Mouse (Mus musculus): ENCODE measurements around the gene Cfap99.

- TF ChIP-seq CTCF (IDR thresholded peaks at IDR 0.05; ENCODE audit: low read depth, low read length), result no peak
- TF ChIP-seq POLR2A (IDR thresholded peaks at IDR 0.05; ENCODE audit: insufficient read depth, low read length), result no peak
- TF ChIP-seq EP300 (IDR thresholded peaks at IDR 0.05; ENCODE audit: insufficient read depth, low read depth, low read length), result no peak
These were observed 63.8 kb downstream of the Cfap99 start for GRCm38 (mm10) chr5:34352084-34352631.
